Mouse (Mus musculus) forebrain, postnatal 0 days (tissue): ENCODE measurements at regions not wholly inside any gene's neighbourhood (a gene's known extent, or its start where the extent isn't known, plus 50 kb on each side); places are given as distances from the start of the nearest gene placed in this dataset.

ENCODE experiments used
- ATAC-seq: fragments of 200-750 bp; cut with Nextera tagmentation; 2 replicates; pipeline ENCODE4 v1.8.0; 2017; ENCODE audit warnings: mild to moderate bottlenecking, moderate library complexity
- DNase-seq: peaks from one replicate; pipeline ENCODE4 v3.0.0-alpha.2; 2015
- H3K27ac ChIP-seq: fragments of 300-500 bp; sonication (generic); 2 replicates; pipeline ENCODE4 v1.5.1; 2014; ENCODE audit warnings: low read depth, mild to moderate bottlenecking, antibody characterized with exemption, low read length, moderate library complexity, mixed read lengths
- H3K27me3 ChIP-seq: fragments of 300-500 bp; sonication (generic); 2 replicates; pipeline ENCODE4 v1.6.1; 2014; ENCODE audit warnings: mild to moderate bottlenecking, low read length, mixed read lengths; ENCODE audit not compliant: insufficient read depth
- H3K36me3 ChIP-seq: fragments of 300-500 bp; sonication (generic); 2 replicates; pipeline ENCODE4 v1.6.1; 2014; ENCODE audit warnings: mild to moderate bottlenecking, moderate library complexity; ENCODE audit not compliant: insufficient read depth
- H3K4me1 ChIP-seq: fragments of 300-500 bp; sonication (generic); 2 replicates; pipeline ENCODE4 v1.6.1; 2014; ENCODE audit warnings: antibody characterized with exemption; ENCODE audit not compliant: insufficient read depth
- H3K4me2 ChIP-seq: fragments of 300-500 bp; sonication (generic); 2 replicates; pipeline ENCODE4 v1.6.1; 2014; ENCODE audit warnings: low read depth, mild to moderate bottlenecking, moderate library complexity
- H3K4me3 ChIP-seq: fragments of 300-500 bp; sonication (generic); 2 replicates; pipeline ENCODE4 v1.5.1; 2014; ENCODE audit warnings: low read depth, low read length, mixed read lengths
- H3K9ac ChIP-seq: fragments of 300-500 bp; sonication (generic); 2 replicates; pipeline ENCODE4 v1.6.1; 2014; ENCODE audit warnings: mild to moderate bottlenecking
- H3K9me3 ChIP-seq: fragments of 300-500 bp; sonication (generic); 2 replicates; pipeline ENCODE4 v1.6.1; 2016; ENCODE audit warnings: low read length
- CTCF ChIP-seq: sonication (generic); IDR thresholded peaks from 2 replicates; pipeline ENCODE4 v1.5.1; 2016; ENCODE audit warnings: antibody characterized with exemption, control low read depth, low read depth
- WGBS: fragments of 180-500 bp; shearing (Covaris S2); extraction: QIAGEN DNeasy Blood & Tissue Kit; methylation state at CpG from one replicate; pipeline ENCODE4 v1.1.7; 2014; 5-methylcytosine and 5-hydroxymethylcytosine counted together

DNA sequence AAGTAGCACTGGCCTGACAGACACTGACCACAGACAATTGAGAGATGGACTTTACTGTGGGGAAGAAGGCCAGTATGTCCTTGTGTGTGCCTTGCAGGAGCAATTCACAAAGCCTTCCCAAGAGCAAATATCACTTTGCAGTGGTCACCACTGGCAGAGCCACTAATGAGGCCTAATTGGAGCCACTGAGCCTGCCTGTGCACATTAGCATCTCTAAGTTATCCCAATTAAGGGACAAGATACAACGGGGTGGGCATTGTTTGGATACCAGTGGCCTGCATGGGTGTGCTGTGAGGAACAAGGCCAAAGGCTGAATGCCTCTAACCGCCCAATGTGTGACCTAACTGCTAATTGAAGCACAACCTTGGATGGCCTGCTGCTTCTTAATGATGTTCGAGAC is 433.4 kb upstream of the Ptbp2 start:
- DNase-seq (no peak), ATAC-seq (no peak)
- no peak overlapping the region for H3K4me3 ChIP-seq
- no peak overlapping the region for H3K9ac ChIP-seq
- H3K9me3 ChIP-seq: no peaks in the 10 kb centered on the region
- peaks cover 6% of the 10 kb centered on the region; the same call in 1 of the 2 replicates for H3K4me1 ChIP-seq
- H3K27ac ChIP-seq: no peak overlapping the region
- H3K27me3 ChIP-seq: no peaks in the 10 kb centered on the region
- no peak overlapping the region for H3K4me2 ChIP-seq
- TF ChIP-seq CTCF: no peak
- 28% methylated on average over 3 of the region's 3 CpGs for WGBS
- no peaks in the 10 kb centered on the region for H3K36me3 ChIP-seq

DNA sequence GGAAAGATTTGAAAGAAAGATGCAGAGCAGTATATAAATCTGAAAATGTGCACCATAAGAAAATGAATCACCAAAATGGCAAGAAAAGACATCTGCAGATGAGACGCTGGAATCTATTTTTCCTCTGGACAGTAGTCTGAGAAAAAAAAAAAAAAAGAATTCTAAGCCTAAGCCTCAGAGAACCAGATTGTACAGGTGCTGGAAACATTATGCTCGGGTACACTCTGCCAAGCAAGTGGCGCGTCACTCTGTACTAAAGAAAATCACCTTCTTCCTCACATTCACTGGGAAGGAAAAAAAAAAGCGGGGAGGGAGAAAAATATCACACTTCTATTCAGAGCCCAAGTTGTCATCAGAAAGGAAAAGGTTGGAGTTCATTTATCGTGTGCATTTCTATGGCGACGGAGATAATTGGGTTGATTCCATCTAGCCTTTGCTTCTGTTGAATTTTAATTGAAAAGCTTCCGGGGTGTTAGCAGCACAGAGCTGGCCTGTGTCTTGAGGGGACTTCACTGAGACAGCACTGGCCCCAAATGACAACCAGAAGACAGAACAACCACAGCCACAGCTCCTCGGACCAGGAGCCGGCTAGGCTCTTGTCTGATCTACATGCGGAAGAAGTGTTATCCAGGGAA is 430.5 kb upstream of the Ptbp2 start:
- Histone ChIP-seq H3K4me1 (peaks cover 6% of the 10 kb centered on the region; the same call in 1 of the 2 replicates), H3K27ac (no peak overlapping the region), H3K36me3 (no peaks in the 10 kb centered on the region), H3K4me2 (peak overlapping the region; percentile 26), H3K27me3 (no peaks in the 10 kb centered on the region), H3K9ac (0 out of 2 replicates have a peak overlapping the region, but pooled peaks have one; percentile 15), H3K4me3 (no peak overlapping the region), H3K9me3 (no peaks in the 10 kb centered on the region)
- ATAC-seq (peak; percentile 40; the same call in 1 of the 2 replicates), DNase-seq (peak; percentile 53)
- WGBS: 22% methylated on average over 12 of the region's 12 CpGs
- TF ChIP-seq CTCF: no peak

DNA sequence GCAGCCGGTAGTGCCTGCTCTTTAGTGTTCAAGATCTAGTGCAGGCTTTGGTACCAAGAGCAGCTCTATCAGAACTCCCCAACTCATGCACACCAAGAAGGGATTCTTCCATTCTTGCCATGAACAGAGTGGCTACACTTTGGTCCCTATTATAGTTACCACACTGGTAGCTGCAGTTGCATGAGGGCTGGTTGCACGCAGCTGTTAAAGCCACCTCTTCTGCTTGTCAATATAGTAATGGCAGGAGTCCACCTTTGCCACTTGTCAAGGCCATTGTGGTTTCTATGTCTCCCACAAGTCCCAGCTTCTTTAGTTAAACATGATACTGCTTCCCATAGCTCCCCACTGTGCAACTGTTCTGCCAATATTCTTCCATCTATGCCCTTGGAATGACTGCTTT is 415.1 kb upstream of the Ptbp2 start:
- no peaks in the 10 kb centered on the region for H3K9me3 ChIP-seq
- DNase-seq: no peak
- H3K4me2 ChIP-seq: no peak overlapping the region
- H3K4me1 ChIP-seq: no peaks in the 10 kb centered on the region
- H3K27me3 ChIP-seq: no peaks in the 10 kb centered on the region
- H3K4me3 ChIP-seq: no peak overlapping the region
- no peaks in the 10 kb centered on the region for H3K36me3 ChIP-seq
- ATAC-seq: no peak
- no peak overlapping the region for H3K27ac ChIP-seq
- H3K9ac ChIP-seq: no peak overlapping the region
- WGBS: 84% methylated on average over 2 of the region's 2 CpGs
- TF ChIP-seq CTCF: no peak

DNA sequence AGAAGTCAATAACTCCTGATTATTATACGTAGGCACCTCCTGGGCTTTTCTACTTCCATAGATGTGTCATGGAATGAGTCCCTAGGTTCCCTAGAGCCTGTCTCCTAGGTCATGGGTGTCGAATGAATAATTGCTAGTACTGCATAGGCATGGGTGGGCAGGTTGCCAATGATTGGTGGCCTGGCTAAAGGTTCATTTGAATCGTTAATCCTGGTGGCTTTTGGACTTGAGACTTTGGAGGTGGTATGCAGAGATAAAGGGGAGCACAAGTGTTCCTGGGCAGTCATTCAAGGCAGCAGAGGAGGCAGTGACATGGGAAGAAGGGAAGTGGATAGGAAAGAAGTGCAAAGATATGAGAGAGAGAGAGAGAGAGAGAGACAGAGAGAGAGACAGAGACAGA is 410.2 kb upstream of the Ptbp2 start:
- Histone ChIP-seq H3K27ac (no peak overlapping the region), H3K4me1 (peaks cover 3% of the 10 kb centered on the region; the same call in 1 of the 2 replicates), H3K9me3 (no peaks in the 10 kb centered on the region), H3K27me3 (no peaks in the 10 kb centered on the region), H3K36me3 (no peaks in the 10 kb centered on the region), H3K4me2 (no peak overlapping the region), H3K9ac (no peak overlapping the region), H3K4me3 (no peak overlapping the region)
- 69% methylated on average over 3 of the region's 3 CpGs for WGBS
- no peak for DNase-seq
- ATAC-seq: no peak
- TF ChIP-seq CTCF: no peak

DNA sequence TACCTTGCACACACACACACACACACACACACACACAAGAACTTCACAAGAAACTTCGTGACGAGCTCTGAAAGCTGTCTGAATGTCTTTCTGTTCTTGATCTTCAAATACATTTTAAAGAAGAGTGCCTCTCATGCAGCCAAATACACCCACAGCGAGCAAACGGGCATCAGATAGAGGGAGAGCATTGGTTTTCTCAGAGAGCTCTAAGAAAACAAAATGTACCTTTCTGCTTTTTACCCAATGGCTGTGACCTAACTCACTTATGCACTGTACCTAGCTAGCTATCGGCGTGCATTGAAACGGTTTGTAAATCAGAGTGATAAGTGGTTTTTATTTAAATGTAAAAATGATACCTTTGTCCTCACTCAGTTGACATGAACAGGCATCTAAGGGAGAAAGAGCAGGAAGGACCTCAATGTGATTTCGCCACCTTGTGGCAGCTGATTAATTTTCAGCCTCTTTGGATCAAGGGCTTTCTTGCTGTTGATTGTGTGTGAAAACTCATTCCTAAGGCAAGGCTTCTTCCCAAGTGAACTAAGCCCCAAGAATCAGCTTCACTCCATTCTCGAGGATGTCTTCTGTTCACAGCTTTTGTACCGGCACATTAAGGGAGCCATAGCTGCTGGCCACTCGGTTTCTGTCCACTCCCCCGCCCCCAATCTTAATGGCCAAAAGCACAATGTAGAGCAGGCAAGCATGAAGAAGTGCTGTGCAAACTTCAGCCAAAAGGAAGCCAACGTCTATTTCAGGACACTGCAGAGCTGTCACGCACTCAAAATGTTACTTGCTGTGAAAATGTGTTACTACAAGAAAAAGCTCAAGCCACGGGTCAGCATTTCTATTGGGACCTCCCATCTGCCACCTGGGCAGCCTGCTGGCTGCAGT is 408.4 kb upstream of the Ptbp2 start:
- Histone ChIP-seq H3K9ac (no peak overlapping the region), H3K36me3 (no peaks in the 10 kb centered on the region), H3K27ac (peak overlapping the region; percentile 35; the same call in 1 of the 2 replicates), H3K27me3 (no peaks in the 10 kb centered on the region), H3K4me1 (peaks cover 3% of the 10 kb centered on the region; the same call in 1 of the 2 replicates), H3K4me2 (peak overlapping the region; percentile 26), H3K9me3 (no peaks in the 10 kb centered on the region), H3K4me3 (no peak overlapping the region)
- 25% methylated on average over 15 of the region's 15 CpGs for WGBS
- ATAC-seq: peak; percentile 84
- TF ChIP-seq CTCF: peak; percentile 90
- peak; percentile 89 for DNase-seq

DNA sequence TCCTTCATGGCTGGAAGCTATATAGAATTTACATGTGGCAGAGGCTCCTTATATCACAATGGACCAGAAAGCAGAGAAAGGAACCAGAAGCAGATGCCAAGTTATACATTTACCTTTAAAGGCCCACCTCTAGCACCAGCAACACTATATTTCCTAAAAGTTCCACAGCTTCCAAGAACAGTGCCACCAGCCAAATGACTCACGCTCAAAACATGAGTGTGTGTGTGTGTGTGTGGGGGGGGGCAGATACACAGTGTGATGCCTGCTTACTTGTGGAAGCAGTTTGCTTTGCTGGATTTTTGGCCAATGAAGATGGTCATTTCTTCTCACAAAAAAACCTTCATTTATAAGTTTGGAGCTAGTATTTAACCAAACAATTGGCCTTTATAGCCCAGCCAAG is 405.3 kb upstream of the Ptbp2 start:
- H3K4me2 ChIP-seq: no peak overlapping the region
- H3K9me3 ChIP-seq: no peaks in the 10 kb centered on the region
- H3K36me3 ChIP-seq: no peaks in the 10 kb centered on the region
- no peak for TF ChIP-seq CTCF
- H3K4me1 ChIP-seq: peaks cover 3% of the 10 kb centered on the region; the same call in 1 of the 2 replicates
- H3K9ac ChIP-seq: no peak overlapping the region
- no peak overlapping the region for H3K4me3 ChIP-seq
- WGBS: 97% methylated on average over 1 of the region's 1 CpGs
- DNase-seq (no peak), ATAC-seq (no peak)
- no peaks in the 10 kb centered on the region for H3K27me3 ChIP-seq
- no peak overlapping the region for H3K27ac ChIP-seq
